Mouse (Mus musculus) heart, postnatal 0 days (tissue): Measurements from ENCODE around the gene Insig1.

Experiments used
- CTCF ChIP-seq: IDR thresholded peaks from 2 replicates; pipeline ENCODE4 v1.5.1; 2016; ENCODE audit warnings: antibody characterized with exemption, control low read depth, low read depth
- EP300 ChIP-seq: IDR thresholded peaks from 2 replicates; pipeline ENCODE4 v1.6.1; 2016; ENCODE audit warnings: antibody characterized with exemption, low read depth

GRCm38 (mm10) chr5:28070149-28070827, 875 bp upstream of the Insig1 start:
- TF ChIP-seq CTCF, result no peak
- no peak for TF ChIP-seq EP300
